Mouse (Mus musculus) kidney, adult 2 months (tissue): ENCODE results near the gene Ifit3b. TPM values are rescaled to one million over a fixed set of nuclear protein-coding genes. Genes with fewer than 3 reads are reported as not detected.
A peak's percentile ranks its signal among the peaks of the same experiment; 100 is the strongest.
"Not testable (repeated sequence)": the region's sequence is repeated elsewhere in the genome, so short reads cannot be mapped to it uniquely, and the experiment has no call there.

Experiments
- DNase-seq: peaks from one replicate; pipeline ENCODE4 v3.0.0; 2021
- H3K27ac ChIP-seq: fragments of 200-500 bp; 2 replicates; pipeline ENCODE4 v1.5.1; 2012; ENCODE audit warnings: low read depth, low read length, control low read depth, inconsistent platforms; ENCODE audit not compliant: insufficient read depth
- H3K27me3 ChIP-seq: fragments of 200-500 bp; replicated peaks from 2 replicates; pipeline ENCODE4 v1.6.1; 2012; ENCODE audit warnings: mild to moderate bottlenecking, moderate library complexity, low read length, inconsistent platforms; ENCODE audit not compliant: control insufficient read depth, insufficient read depth
- H3K36me3 ChIP-seq: fragments of 200-500 bp; 2 replicates; pipeline ENCODE4 v1.6.1; 2012; ENCODE audit warnings: mild to moderate bottlenecking, moderate library complexity, low read length, inconsistent platforms; ENCODE audit not compliant: control insufficient read depth, insufficient read depth
- H3K4me1 ChIP-seq: fragments of 200-500 bp; 2 replicates; pipeline ENCODE4 v1.6.1; 2011; ENCODE audit warnings: low read length; ENCODE audit not compliant: control insufficient read depth, insufficient read depth
- H3K4me3 ChIP-seq: fragments of 200-500 bp; 2 replicates; pipeline ENCODE4 v1.5.1; 2011; ENCODE audit warnings: mild to moderate bottlenecking, low read depth, low read length, control low read depth; ENCODE audit not compliant: insufficient read depth
- CTCF ChIP-seq: fragments of 200-500 bp; conservative IDR thresholded peaks from 2 replicates; pipeline ENCODE4 v1.5.1; 2011; ENCODE audit warnings: low read depth, mild to moderate bottlenecking, control low read depth, low read length, moderate library complexity, mixed read lengths; ENCODE audit not compliant: insufficient read depth, insufficient read length
- POLR2A ChIP-seq: fragments of 200-500 bp; IDR thresholded peaks from one replicate; pipeline ENCODE4 v1.6.1; 2011; ENCODE audit warnings: low read depth, low read length, control low read depth
- WGBS: fragments of 180-500 bp; shearing (Covaris S2); methylation state at CpG from one replicate; pipeline ENCODE4 v1.1.7; 2018; 5-methylcytosine and 5-hydroxymethylcytosine counted together
- polyA plus RNA-seq: library from polyadenylated mRNA; depleted of rRNA; stranded (reverse); fragments of >200 nt; gene quantifications from 2 replicates; pipeline ENCODE4 v1.2.3, GENCODE M21; 2012

Gene Ifit3b
- polyA plus RNA-seq, 1 experiment: 6.0 TPM

DNA sequence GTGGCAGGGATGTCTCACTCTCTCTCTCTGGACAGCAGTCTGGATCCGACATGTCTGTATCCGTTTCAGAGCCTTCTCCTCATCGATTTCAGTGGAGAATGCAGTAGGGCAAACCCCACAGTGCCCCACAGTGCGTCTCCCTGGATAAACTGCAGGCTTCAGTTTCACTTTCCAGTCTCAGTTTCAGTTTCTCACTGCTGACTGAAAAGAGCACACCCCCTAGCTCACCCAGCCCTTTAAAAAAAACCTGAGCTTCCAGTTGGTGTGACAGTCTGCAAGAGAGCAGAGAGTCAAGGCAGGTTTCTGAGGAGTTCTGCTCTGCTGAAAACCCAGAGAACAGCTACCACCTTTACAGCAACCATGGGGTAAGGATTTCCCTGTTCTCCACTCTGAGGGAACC lies 32.9 kb downstream of the Ifit3b start, which contains the start of the genes Ifit1bl2 and Ifit1:
TSS of gene Ifit1bl2 (minus strand) at position 121 of the 400 bp plus-strand sequence.
TSS of gene Ifit1 (plus strand) at position 249 of the 400 bp plus-strand sequence.
- H3K4me3 ChIP-seq: peak within 1 kb of the TSS; percentile 64
- no peaks in the 10 kb centered on the region; the same call in 1 of the 2 replicates for H3K4me1 ChIP-seq
- peak within 1 kb of the TSS; percentile 78 for H3K27ac ChIP-seq
- TF ChIP-seq POLR2A (no peak), CTCF (no peak)
- H3K36me3 ChIP-seq: no peaks in the 10 kb centered on the region
- 20% methylated on average over 4 of the region's 4 CpGs for WGBS
- no peaks in the 10 kb centered on the region for H3K27me3 ChIP-seq
- peak; percentile 61 for DNase-seq

DNA sequence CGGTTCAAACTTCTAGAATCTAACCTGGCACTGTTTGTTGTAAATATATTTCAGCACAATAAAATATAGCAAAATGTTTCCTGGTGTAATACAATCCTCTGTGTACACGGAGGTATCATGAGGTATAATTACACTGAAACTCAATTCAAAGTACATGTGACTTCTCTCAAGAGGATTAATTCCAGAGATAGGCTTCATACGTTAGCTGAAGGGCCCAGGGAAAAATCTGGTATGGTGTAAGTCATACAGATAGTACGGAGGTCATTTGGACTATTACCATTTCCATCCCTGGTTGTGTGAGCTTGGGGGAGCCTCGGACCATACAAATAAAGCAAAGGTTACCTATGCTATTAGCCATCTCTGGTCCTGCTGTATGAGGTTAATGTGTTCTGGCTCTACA lies 34.8 kb downstream of the Ifit3b start:
- H3K27me3 ChIP-seq: no peaks in the 10 kb centered on the region
- no peak for DNase-seq
- 74% methylated on average over 5 of the region's 5 CpGs for WGBS
- TF ChIP-seq CTCF: no peak
- no peak for TF ChIP-seq POLR2A
- H3K4me3 ChIP-seq: no peak overlapping the region
- no peaks in the 10 kb centered on the region; the same call in 1 of the 2 replicates for H3K4me1 ChIP-seq
- no peak overlapping the region for H3K27ac ChIP-seq
- H3K36me3 ChIP-seq: no peaks in the 10 kb centered on the region

DNA sequence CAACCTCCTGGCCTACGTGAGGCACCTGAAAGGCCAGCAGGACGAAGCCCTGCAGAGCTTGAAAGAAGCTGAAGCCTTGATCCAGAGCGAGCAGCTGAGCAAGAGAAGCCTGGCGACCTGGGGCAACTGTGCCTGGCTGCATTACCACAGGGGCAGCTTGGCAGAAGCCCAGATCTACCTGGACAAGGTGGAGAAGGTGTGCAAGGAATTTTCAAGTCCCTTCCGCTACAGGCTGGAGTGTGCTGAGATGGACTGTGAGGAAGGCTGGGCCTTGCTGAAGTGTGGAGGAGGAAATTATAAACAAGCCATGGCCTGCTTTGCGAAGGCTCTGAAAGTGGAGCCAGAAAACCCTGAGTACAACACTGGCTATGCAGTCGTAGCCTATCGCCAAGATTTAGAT lies 39.9 kb downstream of the Ifit3b start:
- not testable (repeated sequence) for H3K4me3 ChIP-seq, H3K27me3 ChIP-seq, H3K4me1 ChIP-seq, H3K36me3 ChIP-seq, H3K27ac ChIP-seq
- WGBS: 80% methylated on average over 8 of the region's 8 CpGs
- peak; percentile 21 for DNase-seq

DNA sequence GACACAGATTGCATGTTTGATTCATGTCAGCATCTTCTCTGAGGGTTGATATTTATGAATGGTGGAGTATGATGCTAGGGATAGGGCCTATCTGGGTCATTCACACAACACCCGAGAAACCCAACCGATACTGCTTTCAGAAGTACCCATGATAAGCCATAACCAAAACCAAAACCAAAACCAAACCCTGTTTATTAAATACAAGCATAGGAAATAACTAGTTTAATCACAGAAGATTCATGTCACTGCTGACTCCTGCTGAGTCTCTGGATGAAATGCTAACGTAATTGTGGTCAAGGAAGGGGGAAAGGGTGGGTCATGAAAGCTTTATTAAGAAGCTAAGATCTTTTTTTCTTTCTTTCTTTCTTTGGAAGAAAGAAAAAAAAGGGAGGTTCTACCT lies 42.5 kb downstream of the Ifit3b start:
- Histone ChIP-seq H3K4me1 (no peaks in the 10 kb centered on the region; the same call in 1 of the 2 replicates), H3K36me3 (no peaks in the 10 kb centered on the region), H3K27me3 (no peaks in the 10 kb centered on the region), H3K4me3 (no peak overlapping the region), H3K27ac (no peak overlapping the region)
- 79% methylated on average over 3 of the region's 3 CpGs for WGBS
- DNase-seq: no peak
- TF ChIP-seq CTCF (no peak), POLR2A (no peak)

DNA sequence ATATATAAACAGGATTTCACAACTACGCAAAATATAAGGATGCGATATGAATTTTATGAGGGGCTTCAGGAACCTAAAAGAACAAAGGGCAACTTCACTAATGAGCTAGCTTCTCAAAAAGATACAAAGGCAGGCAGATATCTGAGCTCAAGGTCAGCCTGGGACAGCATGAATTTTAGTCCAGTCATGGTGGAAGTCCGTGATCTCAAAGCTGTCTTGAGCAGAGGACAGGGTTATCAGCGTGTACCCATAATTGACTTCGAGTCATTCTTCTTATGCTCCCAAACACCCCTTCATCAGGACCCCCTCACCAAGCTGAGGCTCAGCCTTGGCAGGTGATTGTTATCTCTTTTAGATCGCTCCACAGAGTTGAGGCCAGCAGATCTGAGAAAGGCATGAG lies 43.2 kb downstream of the Ifit3b start:
- no peaks in the 10 kb centered on the region for H3K36me3 ChIP-seq
- H3K4me1 ChIP-seq: no peaks in the 10 kb centered on the region; the same call in 1 of the 2 replicates
- WGBS: 86% methylated on average over 6 of the region's 6 CpGs
- H3K27ac ChIP-seq: no peak overlapping the region
- H3K27me3 ChIP-seq: no peaks in the 10 kb centered on the region
- TF ChIP-seq POLR2A: no peak
- TF ChIP-seq CTCF: no peak
- DNase-seq: no peak
- no peak overlapping the region for H3K4me3 ChIP-seq

DNA sequence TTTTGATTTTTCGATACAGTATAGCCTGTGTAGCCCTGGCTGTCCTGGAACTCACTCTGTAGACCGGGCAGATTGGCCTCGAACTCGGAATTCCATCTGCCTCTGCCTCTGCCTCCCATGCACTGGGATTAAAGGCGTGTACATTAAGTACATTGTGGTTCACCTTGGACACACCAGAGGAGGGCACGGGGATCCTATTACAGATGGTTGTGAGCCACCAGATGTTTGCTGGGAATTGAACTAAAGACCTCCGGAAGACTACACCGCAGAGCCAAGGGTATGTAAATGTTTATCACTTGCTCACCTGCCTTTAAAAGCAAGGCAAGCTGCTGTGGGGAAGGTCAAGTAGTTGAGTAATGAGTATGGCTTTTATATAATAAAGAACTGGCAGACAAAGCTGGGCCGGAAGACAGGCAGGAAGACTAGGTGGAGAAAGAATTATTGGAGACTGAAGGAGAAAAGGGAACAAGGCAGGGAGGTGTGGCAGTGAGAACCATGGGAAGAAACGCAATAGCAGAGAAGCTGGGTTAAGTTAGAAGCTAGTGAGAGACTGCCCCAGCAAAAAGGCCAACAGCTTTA lies 47.5 kb downstream of the Ifit3b start:
- Histone ChIP-seq H3K27ac (no peak overlapping the region), H3K36me3 (no peaks in the 10 kb centered on the region), H3K27me3 (no peaks in the 10 kb centered on the region), H3K4me1 (no peaks in the 10 kb centered on the region), H3K4me3 (no peak overlapping the region)
- DNase-seq: no peak
- no peak for TF ChIP-seq CTCF
- TF ChIP-seq POLR2A: no peak
- WGBS: 86% methylated on average over 10 of the region's 10 CpGs

DNA sequence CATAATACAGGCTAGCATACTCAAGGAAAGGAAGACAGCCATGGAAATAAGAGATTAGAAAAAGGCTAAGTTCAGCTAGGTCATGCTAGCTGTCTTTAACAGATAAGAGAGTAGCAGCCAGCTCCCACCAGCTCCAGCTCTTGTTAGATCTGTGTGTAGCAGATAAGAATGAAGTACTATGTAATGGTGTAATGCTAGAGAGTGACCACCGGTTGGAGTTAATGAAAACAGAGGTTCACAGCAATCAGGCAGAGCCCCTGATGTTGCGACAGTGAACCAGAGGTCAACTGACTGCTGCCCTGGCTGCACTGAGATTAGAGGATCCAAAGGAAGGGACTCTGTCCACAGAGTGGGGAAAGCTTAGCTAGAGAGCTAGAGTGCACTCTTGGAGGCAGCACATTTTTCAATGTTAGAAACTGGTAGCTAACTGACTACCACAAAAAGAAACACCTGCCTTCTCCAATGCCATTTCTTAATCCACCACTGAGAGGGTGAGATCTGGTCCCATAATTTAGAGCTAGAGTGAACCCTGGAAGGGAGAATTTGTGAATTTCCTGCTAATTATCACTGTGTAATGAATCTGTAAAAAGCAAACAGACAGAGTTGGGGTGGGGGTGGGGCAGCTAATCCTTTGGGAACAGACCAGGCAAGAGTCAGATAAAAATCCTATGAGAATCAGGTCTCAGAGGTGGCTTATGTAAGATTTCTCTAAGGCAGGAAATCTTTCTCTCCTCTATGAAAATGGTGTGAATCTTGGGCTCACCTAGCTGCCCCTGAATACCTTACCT lies 48.9 kb downstream of the Ifit3b start:
- 38% methylated on average over 2 of the region's 2 CpGs for WGBS

More for the DNA sequence above, 48.9 kb downstream of the Ifit3b start:
- Histone ChIP-seq H3K4me1 (no peaks in the 10 kb centered on the region), H3K36me3 (no peaks in the 10 kb centered on the region), H3K27ac (no peak overlapping the region), H3K27me3 (no peaks in the 10 kb centered on the region), H3K4me3 (no peak overlapping the region)
- peak; percentile 10 for DNase-seq
- TF ChIP-seq CTCF (no peak), POLR2A (no peak)
